Mouse (Mus musculus) retina, postnatal 1 day (tissue): ENCODE data around the gene Znhit3.

Experiments used
- DNase-seq: peaks from one replicate; pipeline ENCODE4 v3.0.0-alpha.2; 2012

Gene Znhit3

GRCm38 (mm10) chr11:84873042-84873833, 42.9 kb downstream of the Znhit3 start:
- no peak for DNase-seq

DNA sequence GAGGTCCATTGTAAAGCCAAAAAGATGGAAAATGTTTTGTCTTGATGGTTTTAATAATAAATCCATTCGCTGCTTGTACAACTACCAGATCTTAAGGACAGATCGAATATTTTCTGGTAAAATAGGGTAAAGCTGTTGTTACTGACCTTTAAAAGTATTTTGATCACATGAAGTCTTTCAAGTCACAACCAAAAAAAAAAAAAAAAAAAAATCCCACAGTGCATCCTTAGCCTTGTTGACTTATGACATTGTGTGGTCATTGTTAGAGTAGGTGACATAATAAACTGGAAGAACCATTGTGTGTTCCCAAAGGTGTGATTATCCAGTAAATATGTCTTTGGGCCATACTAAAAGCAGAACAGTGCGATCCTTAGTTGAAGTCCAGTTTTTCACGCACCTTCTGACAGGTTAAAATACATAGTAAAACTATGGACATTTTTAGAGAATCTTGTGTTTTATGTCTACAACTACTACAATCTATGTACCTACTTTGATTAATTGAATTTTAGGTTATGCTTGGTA, 44.6 kb downstream of the Znhit3 start:
- no peak for DNase-seq

DNA sequence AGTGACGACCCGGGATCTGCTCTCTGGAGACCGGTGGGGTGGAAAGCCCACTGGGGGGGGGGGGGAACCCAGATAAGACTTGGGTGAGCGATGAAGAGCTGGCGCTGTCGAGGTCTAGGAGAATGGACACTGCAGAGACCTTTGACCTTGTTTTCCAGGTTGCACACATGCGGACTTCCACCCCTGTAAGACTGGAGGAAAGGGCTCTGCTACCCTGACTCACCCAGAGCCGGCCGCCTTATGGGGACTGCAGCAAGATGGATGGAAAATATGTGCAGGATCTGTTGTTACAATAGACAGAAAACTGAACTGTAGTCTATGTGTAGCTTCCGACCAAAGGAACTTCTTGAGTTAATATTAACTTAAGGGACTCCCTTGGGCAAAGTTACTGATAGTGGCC, 45.1 kb downstream of the Znhit3 start:
- no peak for DNase-seq

GRCm38 (mm10) chr11:84870337-84871043, 45.7 kb downstream of the Znhit3 start, which contains the start of gene Ggnbp2:
Gene Ggnbp2, minus strand, starts transcription at chr11:84870817.
- DNase-seq, result peak; percentile 96

GRCm38 (mm10) chr11:84869537-84870232, 46.5 kb downstream of the Znhit3 start:
- peak; percentile 99 for DNase-seq

- DNase-seq, result no peak
Measured at GRCm38 (mm10) chr11:84868786-84869259, 47.3 kb downstream of the Znhit3 start.

- no peak for DNase-seq
Measured at GRCm38 (mm10) chr11:84867586-84867985, 48.6 kb downstream of the Znhit3 start.

- no peak for DNase-seq
Measured at GRCm38 (mm10) chr11:84865268-84865667, 50.9 kb downstream of the Znhit3 start.
